Mouse (Mus musculus) spleen, adult 12 weeks (tissue): Measurements from ENCODE around the gene Npnt.

ENCODE experiments used
- DNase-seq: peaks from one replicate; pipeline ENCODE4 v3.0.0; 2022; ENCODE audit warnings: low spot score

Gene Npnt

GRCm38 (mm10) chr3:132939006-132939405 lies 11.1 kb downstream of the Npnt start:
- no peak for DNase-seq

- no peak for DNase-seq
Measured at GRCm38 (mm10) chr3:132934649-132935048, 15.4 kb downstream of the Npnt start.

GRCm38 (mm10) chr3:132931526-132931925 lies 18.6 kb downstream of the Npnt start:
- DNase-seq = no peak

GRCm38 (mm10) chr3:132929866-132930265 lies 20.2 kb downstream of the Npnt start:
- DNase-seq = no peak

- DNase-seq = no peak
Measured at GRCm38 (mm10) chr3:132928186-132928585, 21.9 kb downstream of the Npnt start.

- no peak for DNase-seq
Measured at GRCm38 (mm10) chr3:132919798-132920197, 30.3 kb downstream of the Npnt start.

GRCm38 (mm10) chr3:132919240-132919639 lies 30.9 kb downstream of the Npnt start:
- no peak for DNase-seq

- DNase-seq = no peak
Measured at GRCm38 (mm10) chr3:132917356-132918090, 32.6 kb downstream of the Npnt start.

- no peak for DNase-seq
Measured at GRCm38 (mm10) chr3:132915661-132916060, 34.4 kb downstream of the Npnt start.

- no peak for DNase-seq
Measured at GRCm38 (mm10) chr3:132912420-132912819, 37.7 kb downstream of the Npnt start.

GRCm38 (mm10) chr3:132911716-132912115 lies 38.4 kb downstream of the Npnt start:
- no peak for DNase-seq

GRCm38 (mm10) chr3:132910727-132911126 lies 39.4 kb downstream of the Npnt start:
- DNase-seq = no peak

- no peak for DNase-seq
Measured at GRCm38 (mm10) chr3:132909736-132910135, 40.4 kb downstream of the Npnt start.

- no peak for DNase-seq
Measured at GRCm38 (mm10) chr3:132907506-132908203, 42.4 kb downstream of the Npnt start.

- no peak for DNase-seq
Measured at GRCm38 (mm10) chr3:132905224-132905930, 44.7 kb downstream of the Npnt start.

GRCm38 (mm10) chr3:132903386-132903785 lies 46.7 kb downstream of the Npnt start:
- DNase-seq = no peak

- DNase-seq = no peak
Measured at GRCm38 (mm10) chr3:132902921-132903320, 47.2 kb downstream of the Npnt start.

- no peak for DNase-seq
Measured at GRCm38 (mm10) chr3:132902206-132902605, 47.9 kb downstream of the Npnt start.

- DNase-seq = no peak
Measured at GRCm38 (mm10) chr3:132897891-132898290, 52.2 kb downstream of the Npnt start.

- DNase-seq = no peak
Measured at GRCm38 (mm10) chr3:132897390-132897789, 52.7 kb downstream of the Npnt start.

GRCm38 (mm10) chr3:132894086-132894485 lies 56.0 kb downstream of the Npnt start:
- no peak for DNase-seq

GRCm38 (mm10) chr3:132893676-132894075 lies 56.4 kb downstream of the Npnt start:
- DNase-seq = no peak

- DNase-seq = no peak
Measured at GRCm38 (mm10) chr3:132893044-132893443, 57.0 kb downstream of the Npnt start.
